Mouse (Mus musculus) hindbrain, embryonic 16.5 days (tissue): ENCODE measurements around the gene Creld2. TPM values are rescaled to one million over a fixed set of nuclear protein-coding genes. Genes with fewer than 3 reads are reported as not detected.
A peak's percentile ranks its signal among the peaks of the same experiment; 100 is the strongest.

Source experiments
- ATAC-seq: fragments of 200-750 bp; cut with Nextera tagmentation; 2 replicates; pipeline ENCODE4 v1.8.0; 2017; ENCODE audit warnings: moderate TSS enrichment, moderate library complexity
- H3K27ac ChIP-seq: fragments of 300-500 bp; sonication (generic); 2 replicates; pipeline ENCODE4 v1.5.1; 2014; ENCODE audit warnings: low read depth, mild to moderate bottlenecking, control low read depth, low read length, moderate library complexity
- H3K27me3 ChIP-seq: fragments of 300-500 bp; sonication (generic); replicated peaks from 2 replicates; pipeline ENCODE4 v1.6.1; 2014; ENCODE audit warnings: low read length; ENCODE audit not compliant: control insufficient read depth, insufficient read depth
- H3K36me3 ChIP-seq: fragments of 300-500 bp; sonication (generic); 2 replicates; pipeline ENCODE4 v1.6.1; 2014; ENCODE audit warnings: mild to moderate bottlenecking, low read length, moderate library complexity, mixed read lengths; ENCODE audit not compliant: control insufficient read depth, insufficient read depth
- H3K4me1 ChIP-seq: fragments of 300-500 bp; sonication (generic); 2 replicates; pipeline ENCODE4 v1.6.1; 2014; ENCODE audit warnings: low read depth, low read length; ENCODE audit not compliant: control insufficient read depth, insufficient read depth
- H3K4me2 ChIP-seq: fragments of 300-500 bp; sonication (generic); 2 replicates; pipeline ENCODE4 v1.6.1; 2014; ENCODE audit warnings: mild to moderate bottlenecking, low read length, control low read depth, moderate library complexity
- H3K4me3 ChIP-seq: fragments of 300-500 bp; sonication (generic); 2 replicates; pipeline ENCODE4 v1.5.1; 2014; ENCODE audit warnings: mild to moderate bottlenecking, low read length, control low read depth, moderate library complexity
- H3K9ac ChIP-seq: fragments of 300-500 bp; sonication (generic); 2 replicates; pipeline ENCODE4 v1.6.1; 2014; ENCODE audit warnings: low read depth, mild to moderate bottlenecking, control low read depth, low read length, moderate library complexity
- H3K9me3 ChIP-seq: fragments of 300-500 bp; sonication (generic); 2 replicates; pipeline ENCODE4 v1.6.1; 2014; ENCODE audit warnings: mild to moderate bottlenecking, low read length, moderate library complexity; ENCODE audit not compliant: control insufficient read depth
- WGBS: fragments of 180-500 bp; shearing (Covaris S2); extraction: QIAGEN DNeasy Blood & Tissue Kit; methylation state at CpG from one replicate; pipeline ENCODE4 v1.1.7; 2014; 5-methylcytosine and 5-hydroxymethylcytosine counted together
- polyA plus RNA-seq: library from polyadenylated mRNA; unstranded; fragments of >200 nt; fragmentation: Nextera tagmentation; extraction: Ambion mirVana; gene quantifications from 2 replicates; pipeline ENCODE4 v1.2.1, GENCODE M21; 2015

Gene Creld2
- polyA plus RNA-seq, 1 experiment from 2014 or later = 61.9 TPM

GRCm38 (mm10) chr15:88848661-88849060 is 29.2 kb downstream of the Creld2 start:
- ATAC-seq = no peak
- H3K4me1 ChIP-seq = peaks cover 9% of the 10 kb centered on the region; the same call in 1 of the 2 replicates
- WGBS = 78% methylated on average over 1 of the region's 1 CpGs

DNA sequence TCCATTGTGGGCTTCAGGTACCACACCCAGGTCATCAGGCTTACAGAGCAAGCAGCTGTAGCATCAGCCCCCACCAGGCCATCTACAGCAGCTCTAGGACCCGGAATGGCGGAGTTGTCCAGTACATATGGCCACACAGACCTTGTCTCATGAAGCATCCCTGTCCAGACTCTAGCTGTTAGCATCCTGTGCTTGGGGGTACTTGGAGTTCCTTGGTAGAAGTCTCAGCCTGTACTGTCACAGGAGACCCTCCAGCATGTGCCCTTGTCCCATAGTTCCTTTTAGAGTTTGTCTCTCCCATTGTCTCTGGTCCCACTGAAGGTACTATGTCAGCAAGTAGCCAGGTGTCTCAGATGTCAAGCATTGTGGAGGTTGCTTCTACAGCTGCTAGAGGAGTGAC is 30.2 kb downstream of the Creld2 start:
- Histone ChIP-seq H3K4me1 (peaks cover 9% of the 10 kb centered on the region; the same call in 1 of the 2 replicates), H3K36me3 (no peaks in the 10 kb centered on the region), H3K4me3 (no peak overlapping the region), H3K27ac (no peak overlapping the region), H3K9ac (no peak overlapping the region), H3K4me2 (no peak overlapping the region), H3K27me3 (no peaks in the 10 kb centered on the region), H3K9me3 (no peaks in the 10 kb centered on the region)
- 79% methylated on average over 2 of the region's 2 CpGs for WGBS
- ATAC-seq = no peak

More at GRCm38 (mm10) chr15:88848661-88849060, 29.2 kb downstream of the Creld2 start:
- H3K27ac ChIP-seq = no peak overlapping the region
- H3K36me3 ChIP-seq = no peaks in the 10 kb centered on the region
- H3K27me3 ChIP-seq = no peaks in the 10 kb centered on the region
- H3K4me3 ChIP-seq = no peak overlapping the region
- no peak overlapping the region for H3K9ac ChIP-seq
- H3K4me2 ChIP-seq = no peak overlapping the region
- no peaks in the 10 kb centered on the region for H3K9me3 ChIP-seq

DNA sequence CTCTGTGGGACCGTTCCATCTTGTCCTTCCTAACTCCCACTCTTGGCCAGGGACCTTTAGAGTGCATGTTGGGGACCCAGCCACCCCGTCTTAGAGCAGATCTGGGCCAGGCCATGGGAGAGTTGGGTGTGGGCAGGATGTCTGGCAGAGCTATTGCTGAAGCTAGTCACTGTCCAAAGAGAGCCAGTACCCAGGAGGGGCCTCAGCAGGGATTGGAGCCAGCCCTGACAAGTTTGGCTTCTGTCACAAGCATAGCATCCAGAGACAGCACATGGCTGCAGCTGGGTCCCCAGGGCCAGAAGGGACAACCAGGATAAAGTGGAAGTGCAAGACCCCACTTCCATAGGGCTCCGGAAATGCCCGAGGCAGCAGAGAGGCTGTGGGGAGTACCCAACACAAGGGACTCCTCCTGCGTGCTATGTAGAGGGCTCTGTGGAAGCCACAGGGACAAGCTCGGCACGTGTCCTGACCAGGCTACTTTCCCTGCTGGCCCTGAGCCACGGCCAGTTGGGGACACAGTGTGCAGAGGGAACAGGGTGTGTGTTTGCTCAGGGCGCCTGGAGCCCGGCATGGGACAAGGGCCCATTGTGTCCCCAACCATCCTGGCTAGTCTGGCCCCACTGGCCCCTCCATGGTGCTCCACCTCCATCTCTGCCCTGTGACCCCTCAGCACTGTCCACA is 30.8 kb downstream of the Creld2 start:
- Histone ChIP-seq H3K4me3 (no peak overlapping the region), H3K9me3 (no peaks in the 10 kb centered on the region), H3K36me3 (no peaks in the 10 kb centered on the region), H3K4me2 (no peak overlapping the region), H3K27me3 (no peaks in the 10 kb centered on the region), H3K27ac (no peak overlapping the region), H3K4me1 (peaks cover 9% of the 10 kb centered on the region; the same call in 1 of the 2 replicates), H3K9ac (no peak overlapping the region)
- WGBS = 58% methylated on average over 10 of the region's 10 CpGs
- ATAC-seq = peak; percentile 85

- ATAC-seq = no peak
- H3K4me2 ChIP-seq = no peak overlapping the region
- no peak overlapping the region for H3K9ac ChIP-seq
- H3K27me3 ChIP-seq = no peaks in the 10 kb centered on the region
- H3K36me3 ChIP-seq = no peaks in the 10 kb centered on the region
- H3K4me1 ChIP-seq = peaks cover 9% of the 10 kb centered on the region; the same call in 1 of the 2 replicates
- no peak overlapping the region for H3K27ac ChIP-seq
- no peak overlapping the region for H3K4me3 ChIP-seq
- 66% methylated on average over 3 of the region's 3 CpGs for WGBS
- no peaks in the 10 kb centered on the region for H3K9me3 ChIP-seq
These were observed 31.6 kb downstream of the Creld2 start for GRCm38 (mm10) chr15:88851076-88851475.

DNA sequence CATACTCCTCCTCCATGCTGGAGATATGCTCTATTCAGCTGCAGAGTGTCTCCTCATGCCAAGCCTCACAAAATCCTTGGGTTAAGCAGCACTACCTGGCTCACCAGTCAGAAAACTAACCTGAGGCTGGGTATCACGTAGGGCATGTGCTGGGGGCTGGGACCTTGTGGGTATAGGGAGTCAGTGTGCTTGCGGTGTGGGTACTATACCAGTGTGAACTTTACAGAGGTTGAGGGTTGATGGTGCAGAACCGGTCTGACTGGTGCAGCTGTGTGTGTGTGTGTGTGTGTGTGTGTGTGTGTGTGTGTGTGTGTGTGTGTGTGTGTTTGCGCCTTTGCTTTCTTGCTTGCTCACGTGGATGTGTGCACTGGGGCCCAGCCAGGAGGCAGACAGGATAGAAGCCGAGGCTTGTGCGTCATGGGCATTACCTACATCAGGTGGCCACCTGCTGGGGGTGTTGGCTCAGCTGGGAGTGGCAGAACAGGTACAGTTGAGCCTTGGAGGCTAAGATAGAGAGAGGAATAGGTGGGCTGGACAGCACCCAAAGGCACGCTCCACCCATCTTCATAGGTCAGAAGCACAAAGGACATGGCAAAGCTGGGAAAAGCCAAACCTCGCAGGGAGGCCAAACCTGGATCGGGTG is 32.2 kb downstream of the Creld2 start:
- no peak overlapping the region for H3K27ac ChIP-seq
- WGBS = 85% methylated on average over 10 of the region's 10 CpGs
- H3K27me3 ChIP-seq = no peaks in the 10 kb centered on the region
- no peaks in the 10 kb centered on the region for H3K36me3 ChIP-seq
- H3K4me2 ChIP-seq = no peak overlapping the region
- H3K9me3 ChIP-seq = no peaks in the 10 kb centered on the region
- no peak for ATAC-seq
- H3K4me3 ChIP-seq = no peak overlapping the region
- no peak overlapping the region for H3K9ac ChIP-seq
- H3K4me1 ChIP-seq = peaks cover 9% of the 10 kb centered on the region; the same call in 1 of the 2 replicates

DNA sequence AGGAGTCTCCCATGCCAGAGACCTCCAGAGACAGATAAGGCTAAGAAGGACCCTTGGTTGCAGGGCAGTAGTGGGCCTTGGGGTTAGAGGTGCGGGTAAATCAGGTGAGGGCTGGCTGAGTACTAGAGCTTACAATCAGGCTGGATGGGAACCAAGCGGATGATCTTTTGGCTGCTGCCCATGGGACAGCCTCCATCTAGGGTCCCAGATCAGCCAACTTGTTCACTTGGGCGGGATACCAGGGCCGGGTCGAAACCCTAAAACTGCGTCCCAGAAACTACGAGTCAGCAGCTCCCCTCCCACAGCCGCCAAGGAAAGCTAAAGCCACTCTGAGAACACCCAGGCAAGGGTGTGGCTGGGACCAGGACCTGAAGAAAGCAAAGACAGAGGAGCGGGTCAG is 33.7 kb downstream of the Creld2 start:
- Histone ChIP-seq H3K4me1 (peaks cover 9% of the 10 kb centered on the region; the same call in 1 of the 2 replicates), H3K36me3 (no peaks in the 10 kb centered on the region), H3K4me3 (no peak overlapping the region), H3K27me3 (no peaks in the 10 kb centered on the region), H3K27ac (no peak overlapping the region), H3K9me3 (no peaks in the 10 kb centered on the region), H3K9ac (no peak overlapping the region), H3K4me2 (no peak overlapping the region)
- ATAC-seq = no peak
- WGBS = 93% methylated on average over 9 of the region's 9 CpGs

DNA sequence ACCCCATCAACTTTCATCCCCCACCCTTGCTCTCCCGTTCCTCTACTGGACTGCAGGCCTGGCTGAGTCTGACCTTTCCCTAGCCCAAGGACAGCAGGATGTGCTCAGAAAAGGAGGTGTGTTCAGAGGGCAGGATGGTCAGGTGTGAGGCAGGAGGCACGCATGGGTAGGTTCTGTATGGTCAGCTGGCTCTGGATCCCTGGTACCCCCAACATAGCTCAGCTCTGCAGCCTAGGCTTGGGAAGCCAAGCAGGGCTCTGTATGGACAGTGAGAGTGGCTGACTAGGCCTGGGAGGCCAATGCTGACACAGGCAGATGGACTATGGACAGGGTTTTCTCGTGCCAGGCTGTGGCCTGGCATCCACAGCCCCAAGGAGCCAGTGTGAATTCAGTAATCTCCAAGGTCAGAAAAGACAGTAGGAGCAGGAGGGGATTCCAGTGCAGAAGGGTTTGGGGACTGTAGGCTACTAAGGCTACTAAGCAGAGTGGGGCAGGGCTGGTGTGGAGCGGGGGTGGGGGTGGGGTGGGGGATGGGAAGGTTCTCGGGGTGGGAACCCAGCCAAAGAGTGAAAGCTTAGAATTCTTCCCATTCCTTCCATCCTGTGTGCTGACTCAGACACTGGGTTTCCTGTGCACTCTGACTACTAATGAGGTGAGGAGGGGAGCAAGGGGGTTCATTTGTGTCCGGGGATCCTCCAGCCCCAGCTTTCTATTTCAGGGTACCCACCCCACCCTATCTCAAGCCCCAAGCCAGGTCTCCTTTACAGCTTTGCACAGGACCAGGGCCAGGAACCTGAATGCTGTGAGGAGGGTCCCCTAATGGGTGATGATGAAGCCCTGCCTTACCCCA is 34.9 kb downstream of the Creld2 start:
- ATAC-seq = no peak

DNA sequence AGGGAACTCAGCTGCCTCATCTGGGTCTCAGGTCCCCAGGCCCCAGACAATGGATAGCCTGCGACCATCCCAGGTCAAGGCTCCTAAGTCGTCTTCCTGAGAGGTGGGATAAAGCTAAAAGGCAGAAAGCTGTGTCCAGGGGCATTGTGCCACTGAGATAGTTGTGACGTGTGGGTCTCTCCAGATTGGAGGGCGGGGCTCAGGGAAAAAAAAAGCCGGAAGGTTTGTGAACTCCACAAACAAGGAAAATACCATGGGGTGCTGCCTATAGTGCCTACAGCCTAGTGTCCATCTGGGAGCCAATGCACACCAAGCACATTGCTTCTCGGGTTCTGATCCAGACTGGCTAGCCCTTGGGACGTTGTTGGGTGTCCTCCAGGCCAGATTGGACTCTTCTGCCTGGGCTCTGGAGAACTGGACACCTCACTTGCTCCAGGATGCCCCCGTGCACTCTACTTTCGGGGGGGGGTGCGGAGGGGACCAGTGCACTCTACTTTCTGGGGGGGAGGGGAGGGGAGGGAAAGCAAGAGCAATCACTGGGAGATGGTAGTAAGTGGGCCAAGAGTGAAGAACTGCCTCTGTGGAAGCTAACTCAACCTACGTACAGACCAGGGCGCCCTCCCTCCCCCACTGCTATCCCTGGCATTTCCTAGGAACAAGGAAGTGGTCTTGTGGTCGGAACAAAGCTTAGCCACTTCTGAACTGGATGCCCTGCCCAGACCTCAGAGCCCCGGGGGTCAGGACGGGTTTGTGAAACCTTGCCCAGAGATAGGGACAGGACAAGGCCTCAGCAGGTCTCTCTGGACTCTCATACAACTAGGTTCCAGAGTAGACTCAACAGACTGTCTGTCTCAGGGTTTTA is 35.8 kb downstream of the Creld2 start:
- Histone ChIP-seq H3K4me1 (peaks cover 6% of the 10 kb centered on the region; the same call in 1 of the 2 replicates), H3K36me3 (no peaks in the 10 kb centered on the region), H3K27ac (no peak overlapping the region), H3K9me3 (no peaks in the 10 kb centered on the region), H3K4me2 (no peak overlapping the region), H3K9ac (no peak overlapping the region), H3K27me3 (no peaks in the 10 kb centered on the region), H3K4me3 (no peak overlapping the region)
- 82% methylated on average over 15 of the region's 15 CpGs for WGBS
- ATAC-seq = no peak

More for the DNA sequence above, 34.9 kb downstream of the Creld2 start:
- Histone ChIP-seq H3K4me2 (no peak overlapping the region), H3K4me3 (no peak overlapping the region), H3K27ac (no peak overlapping the region), H3K36me3 (no peaks in the 10 kb centered on the region), H3K9me3 (no peaks in the 10 kb centered on the region), H3K27me3 (no peaks in the 10 kb centered on the region), H3K9ac (no peak overlapping the region), H3K4me1 (peaks cover 9% of the 10 kb centered on the region; the same call in 1 of the 2 replicates)
- 59% methylated on average over 6 of the region's 6 CpGs for WGBS
